Mouse (Mus musculus): ENCODE results near the gene Ergic1.

The Ergic1 gene

GRCm38 (mm10) chr17:26572265-26572664, 11.0 kb downstream of the Ergic1 start:
- in situ Hi-C loops (cut with MboI, MseI) = no loop called here

- in situ Hi-C loops (cut with MboI, MseI) = no loop called here
Measured at GRCm38 (mm10) chr17:26574118-26574517, 12.8 kb downstream of the Ergic1 start.

DNA sequence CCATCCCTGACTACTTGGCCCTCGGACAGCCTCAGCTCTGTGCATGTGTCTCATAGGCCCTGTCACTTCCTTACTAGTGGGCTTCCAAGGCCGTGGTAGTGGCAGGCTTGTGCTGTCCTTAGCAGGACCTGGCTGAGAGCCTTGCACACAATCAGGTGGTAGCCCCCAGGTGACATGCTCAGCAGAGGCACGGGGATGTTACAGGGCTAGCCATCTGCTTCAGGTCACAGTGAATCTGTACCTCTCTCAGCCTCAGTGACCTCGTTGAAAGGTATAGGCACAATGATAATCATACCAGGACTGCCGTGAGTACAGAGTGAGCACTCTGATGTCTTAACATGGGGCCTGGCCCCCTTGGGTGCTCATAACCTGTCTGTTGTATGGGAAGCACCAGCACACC, 13.4 kb downstream of the Ergic1 start:
- in situ Hi-C loops (cut with MboI, MseI) = no loop called here

DNA sequence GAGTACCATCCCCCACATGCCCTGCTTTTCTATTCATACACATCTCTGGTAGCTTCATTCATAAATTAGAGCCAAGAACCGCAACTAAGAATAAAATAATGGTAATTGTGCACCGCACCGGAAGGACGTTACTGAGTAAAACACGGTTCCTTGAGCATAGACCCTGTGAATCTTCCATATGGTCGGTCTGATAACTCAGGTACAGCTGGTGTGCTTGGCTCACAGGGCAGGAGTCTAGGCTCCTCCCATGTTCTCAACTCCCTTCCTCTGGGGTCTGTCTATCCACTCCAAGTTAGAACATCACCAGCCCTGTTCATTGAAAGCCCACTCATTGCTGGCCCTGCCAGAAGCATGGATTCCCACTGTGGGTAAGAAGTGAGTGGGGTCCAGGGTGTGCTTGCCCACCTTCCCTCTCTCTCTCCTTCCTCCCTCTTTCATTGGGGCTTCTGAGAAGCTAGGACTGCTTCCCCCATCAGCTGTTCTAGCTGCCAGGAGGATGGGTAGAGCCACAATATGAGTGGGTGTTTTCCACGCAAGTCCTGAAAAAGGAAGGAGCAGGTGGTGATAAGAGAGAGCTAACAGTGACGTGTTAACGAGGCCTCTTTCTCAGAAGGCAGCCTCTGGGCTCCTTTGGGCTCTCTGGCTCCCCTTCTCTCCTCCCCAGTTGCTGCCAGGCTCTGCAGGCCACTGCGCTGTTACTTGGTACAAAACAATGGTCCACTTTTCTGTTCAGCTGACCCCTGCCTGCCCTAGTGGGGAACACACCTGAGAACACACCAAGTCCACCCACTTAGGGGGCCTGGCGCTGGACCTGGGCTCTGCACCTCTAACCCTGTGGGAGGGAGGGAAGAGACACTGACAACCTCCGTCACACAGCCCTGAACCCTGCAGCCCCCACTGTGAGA, 14.7 kb downstream of the Ergic1 start:
- in situ Hi-C loops (cut with MboI, MseI) = no loop called here

GRCm38 (mm10) chr17:26576833-26577232, 15.5 kb downstream of the Ergic1 start:
- in situ Hi-C loops (cut with MboI, MseI) = no loop called here

DNA sequence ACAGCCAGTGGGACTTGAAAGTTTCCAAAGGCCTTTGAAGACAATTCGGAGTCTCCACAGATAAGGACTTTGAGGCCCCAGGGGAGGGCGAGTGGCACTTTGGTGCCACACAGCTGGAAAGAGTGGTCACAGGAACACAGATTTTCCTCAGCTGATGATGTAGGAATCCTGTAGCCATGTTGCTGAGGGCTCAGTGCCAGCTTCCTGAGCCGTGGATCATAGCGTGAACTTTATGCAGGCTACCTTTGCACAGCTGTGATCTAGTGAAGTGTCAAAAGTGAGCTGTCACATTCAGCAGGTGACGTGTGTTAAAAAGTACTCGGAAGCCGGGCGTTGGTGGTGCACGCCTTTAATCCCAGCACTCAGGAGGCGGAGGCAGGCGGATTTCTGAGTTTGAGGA, 16.0 kb downstream of the Ergic1 start:
- in situ Hi-C loops (cut with MboI, MseI) = no loop called here

DNA sequence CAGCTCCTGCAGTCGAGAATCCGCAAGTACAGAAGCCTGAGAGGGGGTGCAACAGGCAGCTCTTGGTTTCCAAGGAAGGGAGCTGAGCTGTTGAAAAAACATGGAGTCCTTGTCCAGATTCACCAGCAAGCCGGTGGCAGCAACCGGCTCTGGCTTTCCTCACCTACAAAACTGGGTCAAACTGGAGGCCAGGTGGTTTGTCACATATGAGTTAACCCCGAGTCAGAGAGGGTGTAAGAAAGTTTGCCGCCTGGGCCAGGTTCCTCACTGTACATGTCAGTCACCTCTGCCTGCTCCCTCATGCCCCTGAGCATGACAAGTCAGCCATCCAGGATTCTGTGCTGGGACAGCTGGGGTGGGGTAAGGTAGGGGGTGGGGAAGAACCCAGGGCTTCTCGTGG, 16.9 kb downstream of the Ergic1 start:
- in situ Hi-C loops (cut with MboI, MseI) = no loop called here

DNA sequence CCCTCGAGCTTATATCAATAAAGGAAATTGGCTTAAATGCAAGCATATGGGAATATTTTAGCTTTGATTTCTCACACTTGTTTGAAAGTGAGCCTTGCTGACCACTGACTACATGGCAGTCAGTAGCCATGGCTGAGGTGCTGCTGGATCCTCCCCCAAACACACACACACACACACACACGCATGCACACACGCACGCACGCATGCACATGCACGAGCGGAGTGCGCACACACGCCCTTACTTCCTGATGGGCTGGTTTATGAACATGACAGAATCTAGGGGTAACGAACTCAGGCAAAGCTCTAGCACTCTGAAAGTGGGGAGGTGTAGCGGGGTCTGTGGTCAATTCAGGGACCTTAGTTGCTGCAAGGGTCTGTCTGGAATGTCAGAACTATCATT, 17.5 kb downstream of the Ergic1 start:
- in situ Hi-C loops (cut with MboI, MseI) = no loop called here

GRCm38 (mm10) chr17:26579396-26579795, 18.1 kb downstream of the Ergic1 start:
- in situ Hi-C loops (cut with MboI, MseI) = no loop called here

GRCm38 (mm10) chr17:26580873-26581401, 19.6 kb downstream of the Ergic1 start:
- in situ Hi-C loops (cut with MboI, MseI) = no loop called here

GRCm38 (mm10) chr17:26582297-26582696, 21.0 kb downstream of the Ergic1 start:
- in situ Hi-C loops (cut with MboI, MseI) = no loop called here

- in situ Hi-C loops (cut with MboI, MseI) = no loop called here
Measured at GRCm38 (mm10) chr17:26583056-26583455, 21.8 kb downstream of the Ergic1 start.

- in situ Hi-C loops (cut with MboI, MseI) = no loop called here
Measured at GRCm38 (mm10) chr17:26583606-26584005, 22.3 kb downstream of the Ergic1 start.

GRCm38 (mm10) chr17:26584063-26584462, 22.8 kb downstream of the Ergic1 start:
- in situ Hi-C loops (cut with MboI, MseI) = no loop called here

GRCm38 (mm10) chr17:26584558-26585136, 23.4 kb downstream of the Ergic1 start:
- in situ Hi-C loops (cut with MboI, MseI) = no loop called here

- in situ Hi-C loops (cut with MboI, MseI) = no loop called here
Measured at GRCm38 (mm10) chr17:26587961-26588487, 26.7 kb downstream of the Ergic1 start.

- in situ Hi-C loops (cut with MboI, MseI) = no loop called here
Measured at GRCm38 (mm10) chr17:26592510-26592909, 31.2 kb downstream of the Ergic1 start.

DNA sequence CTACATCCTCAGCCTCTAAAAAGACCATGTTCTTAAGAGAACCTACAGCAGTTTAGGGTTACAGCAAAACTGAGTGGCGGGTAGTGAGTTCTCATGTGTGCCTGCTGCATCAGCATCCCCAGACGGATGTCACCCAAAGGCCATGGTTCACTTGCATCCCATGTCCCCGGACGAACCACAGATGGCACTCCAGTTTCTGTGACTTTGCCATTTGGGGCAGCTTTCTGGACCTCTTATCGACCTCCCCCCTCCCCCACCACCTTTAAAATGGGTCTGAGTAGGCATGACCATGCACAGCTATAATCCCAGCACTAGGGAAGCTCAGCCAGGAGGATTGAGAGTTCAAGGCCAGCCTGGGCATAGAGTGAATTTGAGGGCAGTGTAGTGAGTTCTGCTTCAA, 31.9 kb downstream of the Ergic1 start:
- in situ Hi-C loops (cut with MboI, MseI) = no loop called here

DNA sequence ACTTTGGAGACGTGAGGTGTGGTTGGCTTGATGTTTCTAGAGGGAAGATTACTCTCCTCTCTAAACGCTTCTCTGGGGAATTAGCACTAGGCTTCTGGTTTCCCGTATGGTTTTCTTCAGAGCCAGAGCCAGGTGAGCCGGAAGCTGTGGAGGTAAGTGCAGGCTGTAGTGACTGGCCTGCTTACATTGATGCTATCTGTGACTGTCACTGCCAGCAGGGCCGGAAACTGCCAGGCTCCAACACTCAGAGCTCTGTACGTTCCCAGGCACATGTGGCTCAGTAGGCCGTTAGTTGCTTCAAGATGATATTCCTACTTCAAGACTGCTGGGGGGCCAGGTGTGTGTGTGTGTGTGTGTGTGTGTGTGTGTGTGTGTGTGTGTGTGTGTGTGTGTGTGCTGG, 32.9 kb downstream of the Ergic1 start:
- in situ Hi-C loops (cut with MboI, MseI) = no loop called here

DNA sequence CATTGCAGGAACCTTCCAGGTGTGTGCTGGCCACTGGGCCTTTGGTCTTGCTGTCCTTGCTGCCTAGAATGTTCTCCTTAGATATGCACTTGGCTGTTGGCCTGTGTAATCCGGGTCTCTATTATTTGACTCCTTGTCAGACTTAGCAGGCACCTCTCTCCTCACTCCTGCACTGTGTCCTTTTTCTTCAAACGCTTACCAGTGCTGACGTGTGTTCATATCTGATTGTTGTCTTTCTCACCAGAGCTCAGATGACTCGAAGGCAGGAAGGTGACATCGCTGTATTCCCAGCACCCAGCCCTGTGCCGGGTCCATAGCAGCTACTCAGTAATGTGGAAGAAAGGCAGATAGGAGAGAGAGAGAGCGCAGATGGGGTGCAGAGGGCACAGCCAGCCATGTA, 33.7 kb downstream of the Ergic1 start:
- in situ Hi-C loops (cut with MboI, MseI) = no loop called here

DNA sequence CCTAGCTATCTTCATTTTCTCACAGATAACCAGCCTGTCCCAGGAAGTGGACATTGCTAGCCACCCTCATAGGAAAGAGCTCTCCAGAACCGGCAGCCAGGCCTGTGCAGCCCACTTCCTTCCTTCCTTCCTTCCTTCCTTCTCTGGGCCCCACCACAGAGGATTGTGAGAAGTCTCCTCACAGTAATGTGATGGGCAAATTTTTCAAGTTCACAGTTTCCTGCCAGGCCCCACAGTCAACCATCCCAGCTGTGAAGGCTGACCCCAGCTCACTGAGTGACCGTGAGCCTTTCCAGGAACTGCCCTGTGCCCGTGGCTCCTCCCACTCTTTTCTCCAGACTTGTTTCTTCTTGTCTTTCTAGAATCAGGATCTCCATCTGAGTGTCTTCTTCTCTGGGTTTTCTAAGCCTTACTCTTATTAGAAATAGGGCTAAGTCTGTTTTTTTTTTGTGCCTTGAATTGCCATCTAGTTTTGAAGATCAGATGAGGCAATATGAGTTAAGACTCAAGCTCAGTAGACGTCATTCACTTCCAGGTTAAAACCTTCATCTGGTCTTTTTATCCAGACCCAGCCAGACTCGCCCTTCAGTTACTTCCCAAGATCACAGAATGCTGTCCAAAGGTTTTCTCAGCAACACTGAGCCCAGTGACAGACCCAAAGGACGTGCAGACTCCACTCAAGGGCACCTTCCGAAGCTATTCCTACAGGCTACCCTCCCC, 34.3 kb downstream of the Ergic1 start:
- in situ Hi-C loops (cut with MboI, MseI) = no loop called here

- in situ Hi-C loops (cut with MboI, MseI) = no loop called here
Measured at GRCm38 (mm10) chr17:26596168-26596658, 34.9 kb downstream of the Ergic1 start.

Measured in regulatory T cell (primary cell).